Comparison of ENCODE assay signal across 8 mouse cellular contexts in the genomic region with DNA sequence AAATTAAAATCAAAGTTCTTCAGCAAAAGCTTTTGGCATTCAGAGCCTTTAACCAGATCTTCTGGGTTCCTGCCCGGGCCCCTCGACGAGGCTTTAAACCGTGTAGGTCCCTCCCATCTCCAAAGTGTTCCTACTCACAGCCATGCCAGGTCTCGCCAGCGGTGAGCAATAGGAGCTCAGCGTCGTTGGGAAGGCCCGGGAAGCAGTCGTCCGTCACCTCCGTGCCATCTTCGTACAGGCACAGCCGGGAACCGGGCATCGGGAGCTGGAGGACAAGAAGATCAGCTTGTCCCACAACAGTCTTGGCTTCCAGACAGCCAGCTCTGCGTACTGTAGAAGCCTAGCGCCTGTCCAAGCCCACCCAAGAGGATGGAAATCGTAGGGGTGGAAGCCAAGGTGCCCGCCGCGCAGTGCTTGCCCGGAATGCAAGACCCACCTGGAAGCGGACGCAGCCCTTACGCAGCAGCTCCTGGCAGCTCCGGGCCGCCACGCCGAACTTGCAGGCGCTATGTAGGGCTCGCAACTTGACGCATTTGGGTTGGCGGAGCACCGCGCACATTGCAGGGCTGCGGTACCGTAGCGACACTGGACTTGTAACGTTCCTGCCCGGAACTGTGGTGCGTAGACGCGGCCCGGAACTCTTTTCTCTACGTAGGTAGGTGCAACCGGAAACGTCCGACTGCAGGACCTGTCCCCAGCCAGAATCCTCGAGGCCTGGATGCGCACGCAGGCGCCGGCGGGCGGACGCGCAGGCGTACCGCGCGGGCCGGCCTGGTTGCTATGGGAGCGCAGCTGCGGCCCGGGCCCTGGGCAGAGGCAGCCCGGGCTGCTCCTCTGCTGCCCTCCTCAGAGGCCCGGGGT. TPM values are rescaled to one million over a fixed set of nuclear protein-coding genes. Genes with fewer than 3 reads are reported as not detected.
DNase-seq lines count a peak whose midpoint lies in the region; ATAC-seq and TF ChIP-seq lines count a peak whose summit lies in the region.

A gene (minus strand): TSS at position 696 of the 861 bp plus-strand sequence.
A gene (plus strand): TSS at position 764 of the 861 bp plus-strand sequence.

- no peak for TF ChIP-seq CTCF in heart, adult 2 months (IDR thresholded peaks at IDR 0.05)

- no peaks in the 10 kb centered on the region for H3K9me3 ChIP-seq in embryonic facial prominence, embryonic 13.5 days
- no peaks in the 10 kb centered on the region for H3K9me3 ChIP-seq in limb, embryonic 13.5 days
- H3K9me3 ChIP-seq in midbrain, embryonic 16.5 days (replicated peaks; ENCODE audit: control insufficient read depth, low read length, poor library complexity, severe bottlenecking), result no peaks in the 10 kb centered on the region

- H3K27me3 ChIP-seq in embryonic facial prominence, embryonic 13.5 days, result no peaks in the 10 kb centered on the region
- H3K27me3 ChIP-seq in heart, adult 2 months (ENCODE audit: control insufficient read depth, insufficient read depth, low read length), result no peaks in the 10 kb centered on the region
- no peaks in the 10 kb centered on the region for H3K27me3 ChIP-seq in limb, embryonic 13.5 days
- no peaks in the 10 kb centered on the region for H3K27me3 ChIP-seq in midbrain, embryonic 16.5 days (ENCODE audit: control insufficient read depth, insufficient read depth, low read depth, low read length)

- H3K4me2 ChIP-seq in embryonic facial prominence, embryonic 13.5 days, result peak within 1 kb of the TSS; percentile 92
- peak within 1 kb of the TSS; percentile 95 for H3K4me2 ChIP-seq in limb, embryonic 13.5 days (replicated peaks)
- peak within 1 kb of the TSS; percentile 88 for H3K4me2 ChIP-seq in midbrain, embryonic 16.5 days (ENCODE audit: low read length)

- H3K4me1 ChIP-seq in embryonic facial prominence, embryonic 13.5 days, result peaks cover 25% of the 10 kb centered on the region
- H3K4me1 ChIP-seq in heart, adult 2 months (ENCODE audit: control insufficient read depth, insufficient read depth, low read length), result peaks cover 3% of the 10 kb centered on the region
- peaks cover 14% of the 10 kb centered on the region for H3K4me1 ChIP-seq in limb, embryonic 13.5 days
- peaks cover 27% of the 10 kb centered on the region for H3K4me1 ChIP-seq in midbrain, embryonic 16.5 days (ENCODE audit: control insufficient read depth, insufficient read depth, low read length)

- peaks cover 33% of the 10 kb centered on the region for H3K36me3 ChIP-seq in embryonic facial prominence, embryonic 13.5 days
- H3K36me3 ChIP-seq in heart, adult 2 months (ENCODE audit: control insufficient read depth, insufficient read depth, low read length), result no peaks in the 10 kb centered on the region
- peaks cover 36% of the 10 kb centered on the region for H3K36me3 ChIP-seq in limb, embryonic 13.5 days
- peaks cover 1% of the 10 kb centered on the region for H3K36me3 ChIP-seq in midbrain, embryonic 16.5 days (ENCODE audit: control insufficient read depth, insufficient read depth, low read length)

- peak within 1 kb of the TSS; percentile 99 for H3K4me3 ChIP-seq in embryonic facial prominence, embryonic 13.5 days
- H3K4me3 ChIP-seq in heart, adult 2 months, result peak within 1 kb of the TSS; percentile 87
- peak within 1 kb of the TSS; percentile 95 for H3K4me3 ChIP-seq in limb, embryonic 13.5 days
- H3K4me3 ChIP-seq in midbrain, embryonic 16.5 days (ENCODE audit: low read depth, low read length), result peak within 1 kb of the TSS; percentile 98

- H3K9ac ChIP-seq in embryonic facial prominence, embryonic 13.5 days, result peak within 1 kb of the TSS; percentile 94
- peak within 1 kb of the TSS; percentile 89 for H3K9ac ChIP-seq in heart, adult 2 months (ENCODE audit: low read depth, low read length)
- peak within 1 kb of the TSS; percentile 91 for H3K9ac ChIP-seq in limb, embryonic 13.5 days
- peak within 1 kb of the TSS; percentile 92 for H3K9ac ChIP-seq in midbrain, embryonic 16.5 days (ENCODE audit: low read depth, low read length)

- ATAC-seq in embryonic facial prominence, embryonic 13.5 days (ENCODE audit: insufficient number of reproducible peaks, insufficient read depth, low FRiP score, low TSS enrichment, low read depth), result peak; percentile 90
- peak; percentile 97 for ATAC-seq in limb, embryonic 13.5 days (ENCODE audit: low FRiP score, low read depth)
- peak; percentile 98 for ATAC-seq in midbrain, embryonic 16.5 days

- TF ChIP-seq EP300 in heart, adult 2 months (IDR thresholded peaks at IDR 0.05; ENCODE audit: insufficient read depth, low read depth, low read length), result 0 out of 2 replicates have a peak, but pooled peaks have one; percentile 57

- peak; percentile 84 for DNase-seq in 3134 (ENCODE audit: extremely low read depth, insufficient read length, low spot score)
- peak; percentile 96 to 97 for DNase-seq in adrenal gland, postnatal 36 days
- peak; percentile 95 to 96 for DNase-seq in heart, adult 2 months
- DNase-seq in kidney, adult 8-10 months, result peak; percentile 91 to 96
- DNase-seq in spleen, postnatal 10 days (ENCODE audit: low spot score in 2 of 2), result peak; percentile 95

- peak within 1 kb of the TSS; percentile 39; the same call in 1 of the 2 replicates for H3K27ac ChIP-seq in embryonic facial prominence, embryonic 13.5 days
- peak within 1 kb of the TSS; percentile 81 for H3K27ac ChIP-seq in heart, adult 2 months
- peak within 1 kb of the TSS; percentile 10; the same call in 1 of the 2 replicates for H3K27ac ChIP-seq in limb, embryonic 13.5 days
- peak within 1 kb of the TSS; percentile 79 for H3K27ac ChIP-seq in midbrain, embryonic 16.5 days (ENCODE audit: low read length)

- 1% methylated on average over 68 of the region's 68 CpGs for whole genome bisulfite sequencing in embryonic facial prominence, embryonic 13.5 days
- WGBS in heart, adult 2 months, result under 1% methylated on average over 68 of the region's 68 CpGs
- WGBS in limb, embryonic 13.5 days, result 1% methylated on average over 68 of the region's 68 CpGs
- under 1% methylated on average over 68 of the region's 68 CpGs for WGBS in midbrain, embryonic 16.5 days

- intact Hi-C loops in heart, adult 2 months (cut with DNase I), result loop anchor here (1.0 to 2.0 kb wide), 2 partner anchors 18 to 38 kb away; a partner anchor contains a TSS

- peak; percentile 70; the same call in 1 of the 2 replicates for TF ChIP-seq POLR2A in heart, adult 2 months (IDR thresholded peaks at IDR 0.05; ENCODE audit: insufficient read depth, low read depth, low read length)

- peaks cover 3% of the 10 kb centered on the region for H3K79me2 ChIP-seq in heart, adult 2 months (replicated peaks; ENCODE audit: control insufficient read depth, insufficient read depth, low read length)

RNA-seq across cellular contexts. Expression of the first gene that starts in this region (rescaled TPM):
- 1 to 10 TPM; 2.9 to 3.7 TPM for total RNA-seq in adrenal gland, postnatal 36 days (2021)
- polyA plus RNA-seq in embryonic facial prominence, embryonic 13.5 days (2015; fragmentation: Nextera tagmentation; extraction: Ambion mirVana), result 15.4 and 18.1 TPM in 2 replicates
- 1 to 10 TPM; 2.7 to 3.0 TPM for total RNA-seq in heart, adult 2 months (2021)
- polyA plus RNA-seq in heart, adult 2 months (2012; rRNA removed), result 5.3 and 7.7 TPM in 2 replicates
- polyA plus RNA-seq in limb, embryonic 13.5 days (2015; fragmentation: Nextera tagmentation; extraction: Ambion mirVana), result 13.8 and 15.1 TPM in 2 replicates
- 10.3 and 11.5 TPM in 2 replicates for polyA plus RNA-seq in midbrain, embryonic 16.5 days (2015; fragmentation: Nextera tagmentation; extraction: Ambion mirVana)

RNA-seq across cellular contexts. Expression of the second gene that starts in this region (rescaled TPM):
- 10 to 100 TPM; 25.3 to 28.2 TPM for total RNA-seq in adrenal gland, postnatal 36 days (2021)
- polyA plus RNA-seq in embryonic facial prominence, embryonic 13.5 days (2015; fragmentation: Nextera tagmentation; extraction: Ambion mirVana), result 17.2 and 17.9 TPM in 2 replicates
- total RNA-seq in heart, adult 2 months (2021), result 10 to 100 TPM; 28.1 to 31.5 TPM
- 19.6 and 20.1 TPM in 2 replicates for polyA plus RNA-seq in heart, adult 2 months (2012; rRNA removed)
- 16.9 TPM in 2 replicates for polyA plus RNA-seq in limb, embryonic 13.5 days (2015; fragmentation: Nextera tagmentation; extraction: Ambion mirVana)
- polyA plus RNA-seq in midbrain, embryonic 16.5 days (2015; fragmentation: Nextera tagmentation; extraction: Ambion mirVana), result 16.9 and 17.6 TPM in 2 replicates

Comparison
In these comparisons a context has a peak if more than half of its experiments do, and no peak if none do; other contexts are left out.
1. Peak in every context shown above with its lines: DNase-seq, ATAC-seq, H3K4me3 ChIP-seq and H3K27ac ChIP-seq.
2. H3K27ac ChIP-seq: peak in every context shown above with its lines; median percentile 81 in heart, adult 2 months; 79 in midbrain, embryonic 16.5 days; 39 in embryonic facial prominence, embryonic 13.5 days; 10 in limb, embryonic 13.5 days.